Mouse (Mus musculus) hindbrain, embryonic 14.5 days (tissue): ENCODE measurements around the gene Iba57. TPM values are rescaled to one million over a fixed set of nuclear protein-coding genes. Genes with fewer than 3 reads are reported as not detected.
A peak's percentile ranks its signal among the peaks of the same experiment; 100 is the strongest.
"Not testable (repeated sequence)": the region's sequence is repeated elsewhere in the genome, so short reads cannot be mapped to it uniquely, and the experiment has no call there.

Source experiments
- ATAC-seq: fragments of 200-750 bp; cut with Nextera tagmentation; 2 replicates; pipeline ENCODE4 v1.8.0; 2017; ENCODE audit warnings: moderate number of reproducible peaks, mild to moderate bottlenecking, moderate TSS enrichment, moderate library complexity; ENCODE audit not compliant: low FRiP score
- DNase-seq: peaks from one replicate; pipeline ENCODE4 v3.0.0-alpha.2; 2015; ENCODE audit warnings: low spot score
- H3K27ac ChIP-seq: fragments of 300-500 bp; sonication (generic); 2 replicates; pipeline ENCODE4 v1.5.1; 2014; ENCODE audit warnings: mild to moderate bottlenecking, moderate library complexity
- H3K27me3 ChIP-seq: fragments of 300-500 bp; sonication (generic); 2 replicates; pipeline ENCODE4 v1.6.1; 2014; ENCODE audit warnings: mild to moderate bottlenecking, low read length, mixed read lengths; ENCODE audit not compliant: control insufficient read depth, insufficient read depth
- H3K36me3 ChIP-seq: fragments of 300-500 bp; sonication (generic); replicated peaks from 2 replicates; pipeline ENCODE4 v1.6.1; 2014; ENCODE audit not compliant: control insufficient read depth, insufficient read depth
- H3K4me1 ChIP-seq: fragments of 300-500 bp; sonication (generic); replicated peaks from 2 replicates; pipeline ENCODE4 v1.6.1; 2014; ENCODE audit warnings: antibody characterized with exemption, low read length, mixed read lengths; ENCODE audit not compliant: control insufficient read depth, insufficient read depth
- H3K4me2 ChIP-seq: fragments of 300-500 bp; sonication (generic); replicated peaks from 2 replicates; pipeline ENCODE4 v1.6.1; 2014; ENCODE audit warnings: mild to moderate bottlenecking, moderate library complexity
- H3K4me3 ChIP-seq: fragments of 300-500 bp; sonication (generic); replicated peaks from 2 replicates; pipeline ENCODE4 v1.5.1; 2014; ENCODE audit warnings: mild to moderate bottlenecking, low read length
- H3K9ac ChIP-seq: fragments of 300-500 bp; sonication (generic); 2 replicates; pipeline ENCODE4 v1.6.1; 2014
- H3K9me3 ChIP-seq: fragments of 300-500 bp; sonication (generic); 2 replicates; pipeline ENCODE4 v1.6.1; 2016; ENCODE audit warnings: low read length; ENCODE audit not compliant: control insufficient read depth
- WGBS: fragments of 180-500 bp; shearing (Covaris S2); extraction: QIAGEN DNeasy Blood & Tissue Kit; methylation state at CpG from one replicate; pipeline ENCODE4 v1.1.7; 2014; 5-methylcytosine and 5-hydroxymethylcytosine counted together
- polyA plus RNA-seq: library from polyadenylated mRNA; unstranded; fragments of >200 nt; fragmentation: Nextera tagmentation; extraction: Ambion mirVana; gene quantifications from 2 replicates; pipeline ENCODE4 v1.2.1, GENCODE M21; 2014

The Iba57 gene
- 3.4 and 3.7 TPM in 2 replicates for polyA plus RNA-seq

DNA sequence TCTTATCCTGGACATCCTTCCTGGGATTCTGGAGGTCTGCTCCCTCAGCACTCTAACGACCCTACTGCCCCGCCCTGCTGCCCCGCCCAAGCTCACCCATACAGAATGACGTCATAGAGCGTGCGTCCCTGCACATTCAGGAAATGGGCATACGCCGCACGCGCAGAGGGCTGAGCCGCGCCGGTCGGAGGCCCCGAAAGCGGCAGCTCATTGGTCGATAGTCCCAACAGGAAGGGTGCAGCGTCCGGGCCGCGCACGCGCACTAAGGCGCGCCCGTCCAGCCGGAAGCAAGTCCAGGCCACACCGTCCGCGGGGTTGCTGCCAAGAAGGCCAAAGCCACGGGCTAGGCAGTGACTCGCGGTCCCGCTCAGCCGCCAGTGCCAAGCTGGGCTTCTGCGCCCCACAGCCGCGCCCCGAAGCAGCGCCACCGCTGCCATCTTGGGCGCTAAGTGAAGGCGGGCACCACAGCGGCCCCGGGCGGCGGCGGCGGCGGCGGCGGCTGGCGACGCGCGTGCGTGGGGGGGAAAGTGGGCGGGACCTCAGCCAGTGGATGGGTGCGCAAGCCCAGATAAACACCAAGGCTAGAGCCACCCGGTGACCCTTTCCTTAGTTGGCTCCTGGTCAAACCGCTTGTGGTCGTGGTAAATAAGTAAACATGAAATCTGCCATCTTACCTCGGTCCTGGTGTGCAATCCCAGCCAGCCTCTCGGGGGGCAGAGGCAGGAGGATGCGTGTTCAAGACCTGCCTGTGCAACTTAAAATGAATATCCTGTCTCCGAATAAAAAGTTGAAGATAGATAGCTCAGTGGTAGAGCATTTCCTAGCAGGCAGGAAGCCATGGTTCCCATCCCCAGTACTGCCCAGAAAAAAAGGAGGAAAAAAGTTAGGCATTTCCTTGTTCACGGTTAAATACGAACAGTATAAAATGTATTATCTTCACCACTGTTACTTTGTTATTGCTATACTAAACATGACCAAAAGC lies at the start of gene Iba57:
Gene Iba57, minus strand, starts transcription at position 485 of the 982 bp plus-strand sequence.
- Histone ChIP-seq H3K9me3 (no peaks in the 10 kb centered on the region), H3K4me1 (peaks cover 16% of the 10 kb centered on the region), H3K9ac (peak within 1 kb of the TSS; percentile 78), H3K36me3 (peaks cover 8% of the 10 kb centered on the region; the same call in 1 of the 2 replicates), H3K4me3 (peak within 1 kb of the TSS; percentile 58), H3K27ac (peak within 1 kb of the TSS; percentile 99), H3K27me3 (no peaks in the 10 kb centered on the region), H3K4me2 (peak within 1 kb of the TSS; percentile 73)
- ATAC-seq, result peak; percentile 98
- WGBS, result 3% methylated on average over 68 of the region's 68 CpGs
- DNase-seq, result peak; percentile 97

DNA sequence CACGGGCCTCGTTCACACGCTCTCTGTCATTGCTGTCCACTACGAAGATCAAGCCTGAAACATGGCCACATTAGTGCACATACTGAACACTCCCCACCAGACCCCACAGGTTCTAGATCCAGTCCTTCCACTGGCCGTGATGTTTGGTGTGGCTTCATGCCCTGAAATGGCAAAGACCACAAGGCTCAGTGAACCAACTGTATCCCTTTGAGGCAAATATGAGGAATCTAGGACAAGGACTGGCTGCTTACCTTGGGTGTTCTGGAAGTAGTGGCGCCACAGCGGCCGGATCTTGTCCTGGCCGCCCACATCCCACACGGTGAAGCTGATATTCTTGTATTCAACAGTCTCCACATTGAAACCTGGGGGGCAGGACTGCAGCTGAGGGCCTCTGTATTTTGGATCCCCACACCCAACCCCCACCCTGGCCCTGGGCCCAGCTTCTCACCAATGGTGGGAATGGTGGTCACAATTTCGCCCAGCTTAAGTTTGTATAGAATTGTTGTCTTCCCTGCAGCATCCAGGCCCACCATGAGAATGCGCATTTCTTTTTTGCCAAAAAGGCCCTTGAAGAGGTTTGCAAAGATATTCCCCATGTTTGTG lies 49.5 kb upstream of the Iba57 start:
- Histone ChIP-seq H3K27ac (no peak overlapping the region), H3K4me3 (no peak overlapping the region), H3K4me2 (no peak overlapping the region), H3K27me3 (no peaks in the 10 kb centered on the region), H3K36me3 (peaks cover 46% of the 10 kb centered on the region), H3K9ac (no peak overlapping the region), H3K9me3 (no peaks in the 10 kb centered on the region), H3K4me1 (peaks cover 12% of the 10 kb centered on the region)
- 92% methylated on average over 12 of the region's 12 CpGs for whole genome bisulfite sequencing
- ATAC-seq (no peak), DNase-seq (no peak)

- not testable (repeated sequence) for ATAC-seq, H3K4me2 ChIP-seq, H3K9ac ChIP-seq, H3K27ac ChIP-seq, H3K27me3 ChIP-seq, DNase-seq, H3K9me3 ChIP-seq, H3K4me3 ChIP-seq
- Histone ChIP-seq H3K4me1 (peaks cover 17% of the 10 kb centered on the region), H3K36me3 (peaks cover 47% of the 10 kb centered on the region)
- WGBS, result 85% methylated on average over 12 of the region's 12 CpGs
Observed at GRCm38 (mm10) chr11:59212320-59212719, 48.8 kb upstream of the Iba57 start.

- whole genome bisulfite sequencing, result 93% methylated on average over 8 of the region's 9 CpGs
- H3K27me3 ChIP-seq, H3K9ac ChIP-seq, H3K9me3 ChIP-seq, H3K4me3 ChIP-seq, DNase-seq, H3K27ac ChIP-seq, H3K4me2 ChIP-seq, ATAC-seq: not testable (repeated sequence)
- Histone ChIP-seq H3K4me1 (peaks cover 17% of the 10 kb centered on the region), H3K36me3 (peaks cover 53% of the 10 kb centered on the region)
Observed at GRCm38 (mm10) chr11:59211561-59211960, 48.0 kb upstream of the Iba57 start.

- DNase-seq (no peak), ATAC-seq (no peak)
- Histone ChIP-seq H3K4me2 (no peak overlapping the region), H3K9me3 (no peaks in the 10 kb centered on the region), H3K27ac (no peak overlapping the region), H3K36me3 (peaks cover 68% of the 10 kb centered on the region), H3K4me1 (peaks cover 17% of the 10 kb centered on the region), H3K27me3 (no peaks in the 10 kb centered on the region), H3K9ac (no peak overlapping the region), H3K4me3 (no peak overlapping the region)
- WGBS, result 88% methylated on average over 4 of the region's 4 CpGs
Observed at GRCm38 (mm10) chr11:59210020-59210419, 46.5 kb upstream of the Iba57 start.

- H3K4me1 ChIP-seq, result peaks cover 17% of the 10 kb centered on the region
- H3K4me3 ChIP-seq, result peak overlapping the region; percentile 69; the same call in 1 of the 2 replicates
- ATAC-seq, result no peak
- H3K9ac ChIP-seq, result no peak overlapping the region
- no peaks in the 10 kb centered on the region for H3K27me3 ChIP-seq
- no peaks in the 10 kb centered on the region for H3K9me3 ChIP-seq
- WGBS, result 58% methylated on average over 5 of the region's 5 CpGs
- H3K4me2 ChIP-seq, result peak overlapping the region; percentile 91
- H3K36me3 ChIP-seq, result peaks cover 70% of the 10 kb centered on the region
- DNase-seq, result no peak
- H3K27ac ChIP-seq, result no peak overlapping the region
Observed at GRCm38 (mm10) chr11:59209580-59209979, 46.0 kb upstream of the Iba57 start.

DNA sequence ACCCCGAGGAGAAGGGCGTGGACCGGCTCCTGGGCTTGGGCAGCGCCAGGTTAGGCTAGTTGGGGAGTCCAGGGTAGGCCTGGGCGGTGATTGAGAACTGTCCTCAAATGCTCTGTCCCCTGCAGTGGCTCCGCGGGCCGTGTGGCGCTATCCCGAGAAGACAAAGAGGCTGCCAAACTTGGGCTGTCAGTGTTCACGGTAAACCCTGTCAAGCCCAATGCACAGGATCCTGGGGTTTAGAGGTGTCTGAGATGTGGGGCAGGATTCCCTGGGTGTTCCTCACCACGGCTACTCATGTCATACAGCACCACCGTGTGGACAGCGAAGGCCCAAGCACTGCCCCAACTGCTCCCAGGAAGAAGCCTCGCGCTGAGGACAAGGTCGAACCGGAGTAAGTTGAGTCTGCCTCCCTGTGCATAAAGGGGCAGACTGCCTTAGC lies 45.5 kb upstream of the Iba57 start:
- H3K27ac ChIP-seq, result peak overlapping the region; percentile 87
- H3K36me3 ChIP-seq, result peaks cover 72% of the 10 kb centered on the region
- WGBS, result 12% methylated on average over 18 of the region's 18 CpGs
- H3K9me3 ChIP-seq, result no peaks in the 10 kb centered on the region
- H3K27me3 ChIP-seq, result no peaks in the 10 kb centered on the region
- peak overlapping the region; percentile 77 for H3K9ac ChIP-seq
- H3K4me2 ChIP-seq, result peak overlapping the region; percentile 91
- peak; percentile 49 for DNase-seq
- H3K4me3 ChIP-seq, result peak overlapping the region; percentile 69
- H3K4me1 ChIP-seq, result peaks cover 17% of the 10 kb centered on the region
- ATAC-seq, result peak; percentile 63

DNA sequence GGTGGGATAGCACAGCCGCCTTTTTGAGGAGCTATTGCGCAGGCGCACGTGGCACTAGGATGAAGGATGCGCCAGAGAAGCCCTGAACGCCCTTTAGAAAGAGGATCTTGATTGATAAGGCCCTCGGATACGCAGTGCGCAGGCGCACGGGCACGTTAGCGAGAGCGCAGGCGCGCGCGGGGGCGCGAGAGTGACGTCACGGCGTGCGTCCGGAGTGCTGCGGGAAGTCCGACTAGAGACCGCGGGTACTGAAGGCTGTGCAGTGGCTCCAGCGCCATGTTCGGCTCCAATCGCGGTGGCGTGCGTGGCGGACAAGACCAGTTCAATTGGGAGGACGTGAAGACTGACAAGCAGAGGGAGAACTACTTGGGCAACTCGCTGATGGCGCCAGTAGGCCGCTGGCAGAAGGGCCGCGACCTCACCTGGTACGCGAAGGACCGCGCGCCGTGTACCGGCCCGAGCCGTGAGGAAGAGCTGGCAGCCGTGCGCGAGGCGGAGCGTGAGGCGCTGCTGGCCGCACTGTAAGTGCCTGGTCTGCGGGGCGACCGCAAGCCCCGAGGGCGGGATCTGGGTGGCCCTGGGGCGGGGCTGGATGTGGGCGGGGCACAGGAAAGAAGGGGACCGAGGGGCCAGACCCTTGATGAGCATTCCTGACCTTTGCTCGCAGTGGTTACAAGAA lies 44.8 kb upstream of the Iba57 start, which contains the start of gene 2310033P09Rik:
Gene 2310033P09Rik, plus strand, starts transcription at position 169 of the 679 bp plus-strand sequence.
- WGBS, result under 1% methylated on average over 65 of the region's 67 CpGs
- Histone ChIP-seq H3K27me3 (no peaks in the 10 kb centered on the region), H3K4me1 (peaks cover 17% of the 10 kb centered on the region), H3K9ac (peak within 1 kb of the TSS; percentile 77), H3K9me3 (no peaks in the 10 kb centered on the region), H3K4me2 (peak within 1 kb of the TSS; percentile 91), H3K27ac (peak within 1 kb of the TSS; percentile 87), H3K36me3 (peaks cover 72% of the 10 kb centered on the region), H3K4me3 (peak within 1 kb of the TSS; percentile 69)
- DNase-seq (peak; percentile 100), ATAC-seq (peak; percentile 88)
